ENCODE assay signal across 8 mouse cellular contexts in genomic region chr2:34671385-34672026, GRCm38 (mm10).
DNase-seq lines count a peak whose midpoint lies in the region; ATAC-seq lines count a peak whose summit lies in the region.

No protein-coding gene starts in this region.

- peak overlapping the region; percentile 73 for H3K9ac ChIP-seq in forebrain, embryonic 16.5 days (replicated peaks; ENCODE audit: low read depth, low read length)
- peak overlapping the region; percentile 63 for H3K9ac ChIP-seq in hindbrain, embryonic 11.5 days (ENCODE audit: low read depth, low read length)

- peak; percentile 72 for DNase-seq in ZHBTc4 (ENCODE audit: low read depth, low spot score)
- DNase-seq in cerebellum, adult 8-10 months: peak; percentile 48
- DNase-seq in hindbrain, embryonic 11.5 days (ENCODE audit: low spot score): peak; percentile 71
- peak; percentile 38 for DNase-seq in left cerebral cortex, adult 11 months (ENCODE audit: low spot score)
- DNase-seq in lung, postnatal 25 days (ENCODE audit: low spot score): peak; percentile 38
- peak; percentile 83 for DNase-seq in retina, postnatal 1 day

- peaks cover 16% of the 10 kb centered on the region for H3K4me1 ChIP-seq in forebrain, embryonic 16.5 days (replicated peaks; ENCODE audit: control insufficient read depth, insufficient read depth, low read length)
- peaks cover 5% of the 10 kb centered on the region; the same call in 1 of the 2 replicates for H3K4me1 ChIP-seq in hindbrain, embryonic 11.5 days (replicated peaks; ENCODE audit: control insufficient read depth, insufficient read depth, low read length)

- H3K4me2 ChIP-seq in forebrain, embryonic 16.5 days (ENCODE audit: low read length): peak overlapping the region; percentile 87
- H3K4me2 ChIP-seq in hindbrain, embryonic 11.5 days (replicated peaks; ENCODE audit: low read depth, low read length): peak overlapping the region; percentile 76

- H3K27me3 ChIP-seq in forebrain, embryonic 16.5 days (replicated peaks; ENCODE audit: control insufficient read depth, insufficient read depth, low read length): no peaks in the 10 kb centered on the region
- no peaks in the 10 kb centered on the region for H3K27me3 ChIP-seq in hindbrain, embryonic 11.5 days (ENCODE audit: control insufficient read depth, insufficient read depth, low read length)

- H3K9me3 ChIP-seq in forebrain, embryonic 16.5 days (ENCODE audit: control insufficient read depth, low read length): no peaks in the 10 kb centered on the region
- no peaks in the 10 kb centered on the region for H3K9me3 ChIP-seq in hindbrain, embryonic 11.5 days (ENCODE audit: control insufficient read depth, low read length)

- peak; percentile 58 for ATAC-seq in forebrain, embryonic 16.5 days
- ATAC-seq in hindbrain, embryonic 11.5 days (ENCODE audit: low FRiP score): peak; percentile 63
- no peak for ATAC-seq in monocyte, adult 5-6 weeks (replicated peaks; ENCODE audit: insufficient number of reproducible peaks, low FRiP score, low TSS enrichment, poor library complexity, severe bottlenecking)

- WGBS in forebrain, embryonic 16.5 days: 30% methylated on average over 31 of the region's 31 CpGs
- WGBS in hindbrain, embryonic 11.5 days: 28% methylated on average over 31 of the region's 31 CpGs

- H3K36me3 ChIP-seq in forebrain, embryonic 16.5 days (ENCODE audit: control insufficient read depth, insufficient read depth): peaks cover 6% of the 10 kb centered on the region; the same call in 1 of the 2 replicates
- no peaks in the 10 kb centered on the region for H3K36me3 ChIP-seq in hindbrain, embryonic 11.5 days (ENCODE audit: control insufficient read depth, insufficient read depth, low read length)

- H3K4me3 ChIP-seq in forebrain, embryonic 16.5 days (replicated peaks; ENCODE audit: low read length): peak overlapping the region; percentile 51
- H3K4me3 ChIP-seq in hindbrain, embryonic 11.5 days (ENCODE audit: low read depth, low read length): peak overlapping the region; percentile 36

- no peak overlapping the region for H3K27ac ChIP-seq in forebrain, embryonic 16.5 days (ENCODE audit: low read length)
- H3K27ac ChIP-seq in hindbrain, embryonic 11.5 days (ENCODE audit: low read depth, low read length): peak overlapping the region; percentile 58; the same call in 1 of the 2 replicates
